Mouse (Mus musculus) hindbrain, embryonic 16.5 days (tissue): ENCODE measurements around the gene Gbx1. TPM values are rescaled to one million over a fixed set of nuclear protein-coding genes. Genes with fewer than 3 reads are reported as not detected.

Experiments
- ATAC-seq: fragments of 200-750 bp; cut with Nextera tagmentation; 2 replicates; pipeline ENCODE4 v1.8.0; 2017; ENCODE audit warnings: moderate TSS enrichment, moderate library complexity
- H3K27ac ChIP-seq: fragments of 300-500 bp; sonication (generic); 2 replicates; pipeline ENCODE4 v1.5.1; 2014; ENCODE audit warnings: low read depth, mild to moderate bottlenecking, control low read depth, low read length, moderate library complexity
- H3K27me3 ChIP-seq: fragments of 300-500 bp; sonication (generic); replicated peaks from 2 replicates; pipeline ENCODE4 v1.6.1; 2014; ENCODE audit warnings: low read length; ENCODE audit not compliant: control insufficient read depth, insufficient read depth
- H3K36me3 ChIP-seq: fragments of 300-500 bp; sonication (generic); 2 replicates; pipeline ENCODE4 v1.6.1; 2014; ENCODE audit warnings: mild to moderate bottlenecking, low read length, moderate library complexity, mixed read lengths; ENCODE audit not compliant: control insufficient read depth, insufficient read depth
- H3K4me1 ChIP-seq: fragments of 300-500 bp; sonication (generic); 2 replicates; pipeline ENCODE4 v1.6.1; 2014; ENCODE audit warnings: low read depth, low read length; ENCODE audit not compliant: control insufficient read depth, insufficient read depth
- H3K4me2 ChIP-seq: fragments of 300-500 bp; sonication (generic); 2 replicates; pipeline ENCODE4 v1.6.1; 2014; ENCODE audit warnings: mild to moderate bottlenecking, low read length, control low read depth, moderate library complexity
- H3K4me3 ChIP-seq: fragments of 300-500 bp; sonication (generic); 2 replicates; pipeline ENCODE4 v1.5.1; 2014; ENCODE audit warnings: mild to moderate bottlenecking, low read length, control low read depth, moderate library complexity
- H3K9ac ChIP-seq: fragments of 300-500 bp; sonication (generic); 2 replicates; pipeline ENCODE4 v1.6.1; 2014; ENCODE audit warnings: low read depth, mild to moderate bottlenecking, control low read depth, low read length, moderate library complexity
- H3K9me3 ChIP-seq: fragments of 300-500 bp; sonication (generic); 2 replicates; pipeline ENCODE4 v1.6.1; 2014; ENCODE audit warnings: mild to moderate bottlenecking, low read length, moderate library complexity; ENCODE audit not compliant: control insufficient read depth
- WGBS: fragments of 180-500 bp; shearing (Covaris S2); extraction: QIAGEN DNeasy Blood & Tissue Kit; methylation state at CpG from one replicate; pipeline ENCODE4 v1.1.7; 2014; 5-methylcytosine and 5-hydroxymethylcytosine counted together
- polyA plus RNA-seq: library from polyadenylated mRNA; unstranded; fragments of >200 nt; fragmentation: Nextera tagmentation; extraction: Ambion mirVana; gene quantifications from 2 replicates; pipeline ENCODE4 v1.2.1, GENCODE M21; 2015

The Gbx1 gene
- polyA plus RNA-seq, 1 experiment from 2014 or later: 3.0 TPM

- H3K4me1 ChIP-seq: peaks cover 28% of the 10 kb centered on the region
- H3K36me3 ChIP-seq: peaks cover 48% of the 10 kb centered on the region
- no peak for ATAC-seq
- H3K9ac ChIP-seq: no peak overlapping the region
- H3K4me2 ChIP-seq: no peak overlapping the region
- WGBS: 89% methylated on average over 5 of the region's 5 CpGs
- no peak overlapping the region for H3K27ac ChIP-seq
- no peak overlapping the region for H3K4me3 ChIP-seq
- no peaks in the 10 kb centered on the region for H3K9me3 ChIP-seq
- no peaks in the 10 kb centered on the region for H3K27me3 ChIP-seq
These were observed 40.3 kb downstream of the Gbx1 start for GRCm38 (mm10) chr5:24486738-24487137.

DNA sequence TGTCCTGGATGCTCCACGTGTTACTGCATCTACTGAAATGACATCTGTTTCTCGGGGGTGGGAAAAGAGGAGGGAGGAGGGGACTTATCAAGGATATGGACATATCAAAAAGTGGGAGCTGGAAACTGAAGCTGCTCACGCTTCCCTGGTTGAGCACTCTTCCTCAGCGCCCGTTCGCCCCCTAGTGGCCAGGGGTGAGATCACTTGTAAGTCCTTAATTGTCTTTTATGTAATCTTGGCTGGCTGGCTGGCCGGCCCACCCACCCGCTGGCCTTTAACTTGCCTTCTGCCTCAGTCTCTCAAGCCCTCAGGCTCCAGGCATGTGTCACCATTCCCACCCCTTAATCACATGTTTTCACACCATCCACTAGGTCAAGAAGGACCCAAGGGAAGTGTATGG, 40.9 kb downstream of the Gbx1 start:
- H3K27ac ChIP-seq: 0 out of 2 replicates have a peak overlapping the region, but pooled peaks have one; percentile 10
- H3K9ac ChIP-seq: no peak overlapping the region
- no peaks in the 10 kb centered on the region for H3K27me3 ChIP-seq
- no peak overlapping the region for H3K4me2 ChIP-seq
- H3K4me3 ChIP-seq: no peak overlapping the region
- 3% methylated on average over 8 of the region's 8 CpGs for WGBS
- no peaks in the 10 kb centered on the region for H3K9me3 ChIP-seq
- peaks cover 28% of the 10 kb centered on the region for H3K4me1 ChIP-seq
- H3K36me3 ChIP-seq: peaks cover 45% of the 10 kb centered on the region
- ATAC-seq: 0 out of 2 replicates have a peak, but pooled peaks have one; percentile 8

GRCm38 (mm10) chr5:24484963-24485362, 42.0 kb downstream of the Gbx1 start:
- no peaks in the 10 kb centered on the region for H3K27me3 ChIP-seq
- peaks cover 25% of the 10 kb centered on the region for H3K4me1 ChIP-seq
- peak overlapping the region; percentile 41 for H3K9ac ChIP-seq
- H3K4me2 ChIP-seq: peak overlapping the region; percentile 35
- H3K9me3 ChIP-seq: no peaks in the 10 kb centered on the region
- 0 out of 2 replicates have a peak, but pooled peaks have one; percentile 16 for ATAC-seq
- peaks cover 43% of the 10 kb centered on the region for H3K36me3 ChIP-seq
- peak overlapping the region; percentile 59; the same call in 1 of the 2 replicates for H3K27ac ChIP-seq
- H3K4me3 ChIP-seq: no peak overlapping the region
- WGBS: 14% methylated on average over 22 of the region's 22 CpGs

DNA sequence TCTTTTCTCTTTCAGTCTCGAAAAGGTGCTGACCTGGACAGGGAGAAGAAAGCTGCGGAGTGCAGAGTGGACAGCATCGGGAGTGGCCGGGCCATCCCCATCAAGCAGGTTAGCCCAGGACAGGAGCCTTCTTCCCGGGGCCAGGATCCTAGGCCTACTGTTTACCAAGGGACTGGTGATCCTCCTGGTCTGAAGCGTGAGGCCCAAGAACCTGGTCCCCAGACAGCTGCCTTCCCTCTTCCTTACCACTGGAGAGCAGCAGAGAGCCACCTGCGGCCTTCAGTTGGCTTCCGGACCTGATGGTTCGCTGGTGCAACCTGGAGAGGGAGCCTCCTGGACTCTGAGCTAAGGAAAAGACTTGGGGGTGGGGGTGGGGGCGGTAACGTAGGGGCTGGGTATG, 43.7 kb downstream of the Gbx1 start:
- peak; percentile 27; the same call in 1 of the 2 replicates for ATAC-seq

GRCm38 (mm10) chr5:24482247-24483079, 44.5 kb downstream of the Gbx1 start:
- Histone ChIP-seq H3K9ac (no peak overlapping the region), H3K27me3 (no peaks in the 10 kb centered on the region), H3K4me3 (no peak overlapping the region), H3K9me3 (no peaks in the 10 kb centered on the region), H3K4me2 (no peak overlapping the region), H3K36me3 (peaks cover 43% of the 10 kb centered on the region), H3K4me1 (peaks cover 23% of the 10 kb centered on the region), H3K27ac (no peak overlapping the region)
- 41% methylated on average over 41 of the region's 41 CpGs for WGBS
- 0 out of 2 replicates have a peak, but pooled peaks have one; percentile 3 for ATAC-seq

More for the DNA sequence above, 43.7 kb downstream of the Gbx1 start:
- H3K4me3 ChIP-seq: no peak overlapping the region
- H3K9ac ChIP-seq: no peak overlapping the region
- no peaks in the 10 kb centered on the region for H3K27me3 ChIP-seq
- H3K36me3 ChIP-seq: peaks cover 43% of the 10 kb centered on the region
- H3K4me2 ChIP-seq: no peak overlapping the region
- 28% methylated on average over 11 of the region's 11 CpGs for WGBS
- no peak overlapping the region for H3K27ac ChIP-seq
- peaks cover 23% of the 10 kb centered on the region for H3K4me1 ChIP-seq
- no peaks in the 10 kb centered on the region for H3K9me3 ChIP-seq

- peak; percentile 23; the same call in 1 of the 2 replicates for ATAC-seq
- WGBS: 6% methylated on average over 4 of the region's 4 CpGs
- no peak overlapping the region for H3K9ac ChIP-seq
- H3K4me1 ChIP-seq: peaks cover 23% of the 10 kb centered on the region
- no peak overlapping the region for H3K4me2 ChIP-seq
- no peaks in the 10 kb centered on the region for H3K27me3 ChIP-seq
- no peaks in the 10 kb centered on the region for H3K9me3 ChIP-seq
- H3K27ac ChIP-seq: peak overlapping the region; percentile 23; the same call in 1 of the 2 replicates
- H3K36me3 ChIP-seq: peaks cover 41% of the 10 kb centered on the region
- no peak overlapping the region for H3K4me3 ChIP-seq
These were observed 45.4 kb downstream of the Gbx1 start for GRCm38 (mm10) chr5:24481647-24482046.

GRCm38 (mm10) chr5:24477909-24478308, 49.1 kb downstream of the Gbx1 start:
- Histone ChIP-seq H3K9me3 (no peaks in the 10 kb centered on the region), H3K4me2 (no peak overlapping the region), H3K4me1 (peaks cover 27% of the 10 kb centered on the region), H3K36me3 (peaks cover 30% of the 10 kb centered on the region), H3K4me3 (no peak overlapping the region), H3K9ac (no peak overlapping the region), H3K27me3 (peaks cover 2% of the 10 kb centered on the region; the same call in 1 of the 2 replicates), H3K27ac (no peak overlapping the region)
- 67% methylated on average over 9 of the region's 9 CpGs for WGBS
- no peak for ATAC-seq

GRCm38 (mm10) chr5:24475476-24476241, 51.3 kb downstream of the Gbx1 start:
- H3K27me3 ChIP-seq: peaks cover 2% of the 10 kb centered on the region; the same call in 1 of the 2 replicates
- WGBS: 80% methylated on average over 6 of the region's 6 CpGs
- H3K36me3 ChIP-seq: peaks cover 20% of the 10 kb centered on the region
- ATAC-seq: no peak
- H3K9me3 ChIP-seq: no peaks in the 10 kb centered on the region
- peaks cover 24% of the 10 kb centered on the region for H3K4me1 ChIP-seq
- no peak overlapping the region for H3K4me3 ChIP-seq
- H3K4me2 ChIP-seq: no peak overlapping the region
- H3K9ac ChIP-seq: no peak overlapping the region; the same call in 1 of the 2 replicates
- no peak overlapping the region for H3K27ac ChIP-seq
